Mouse (Mus musculus) urinary bladder, postnatal 36 days (tissue): ENCODE measurements around the gene Dct.

Source experiments
- DNase-seq, 2 experiments: peaks; one replicate each; pipeline ENCODE4 v3.0.0; 2022; ENCODE audit warnings: low spot score in 2 of 2, mixed read lengths in 1 of 2

The Dct gene

GRCm38 (mm10) chr14:118051975-118052630 is at the start of gene Dct:
TSS of gene Dct (minus strand) at chr14:118052244.
- DNase-seq = no peak

GRCm38 (mm10) chr14:118101227-118101990 is 49.4 kb upstream of the Dct start:
- DNase-seq = no peak

GRCm38 (mm10) chr14:118098265-118098664 is 46.2 kb upstream of the Dct start:
- no peak for DNase-seq

GRCm38 (mm10) chr14:118089806-118090392 is 37.9 kb upstream of the Dct start:
- peak in 1 of 2 experiments; percentile 4 for DNase-seq

- peak; percentile 90 to 92 for DNase-seq
Observed at GRCm38 (mm10) chr14:118089215-118089805, 37.3 kb upstream of the Dct start.

- no peak for DNase-seq
Observed at GRCm38 (mm10) chr14:118088437-118089207, 36.6 kb upstream of the Dct start.

- DNase-seq = no peak
Observed at GRCm38 (mm10) chr14:118086271-118087035, 34.4 kb upstream of the Dct start.

- no peak for DNase-seq
Observed at GRCm38 (mm10) chr14:118083851-118084250, 31.8 kb upstream of the Dct start.

- no peak for DNase-seq
Observed at GRCm38 (mm10) chr14:118080606-118081005, 28.6 kb upstream of the Dct start.

- no peak for DNase-seq
Observed at GRCm38 (mm10) chr14:118070100-118070499, 18.1 kb upstream of the Dct start.

- no peak for DNase-seq
Observed at GRCm38 (mm10) chr14:118069439-118070079, 17.5 kb upstream of the Dct start.

- DNase-seq = no peak
Observed at GRCm38 (mm10) chr14:118061766-118062432, 9.9 kb upstream of the Dct start.

- DNase-seq = no peak
Observed at GRCm38 (mm10) chr14:118058581-118058886, 6.5 kb upstream of the Dct start.

- DNase-seq = no peak
Observed at GRCm38 (mm10) chr14:118057696-118058580, 5.9 kb upstream of the Dct start.

GRCm38 (mm10) chr14:118052770-118053169 is 726 bp upstream of the Dct start:
- DNase-seq = no peak

GRCm38 (mm10) chr14:118051396-118051795 is 648 bp downstream of the Dct start:
- no peak for DNase-seq

- peak; percentile 14 to 15 for DNase-seq
Observed at GRCm38 (mm10) chr14:118050990-118051389, 1.1 kb downstream of the Dct start.

GRCm38 (mm10) chr14:118050431-118050830 is 1.6 kb downstream of the Dct start:
- no peak for DNase-seq

- no peak for DNase-seq
Observed at GRCm38 (mm10) chr14:118049648-118050238, 2.3 kb downstream of the Dct start.
